Mouse (Mus musculus) heart, postnatal 0 days (tissue): ENCODE measurements around the gene Trio. TPM values are rescaled to one million over a fixed set of nuclear protein-coding genes. Genes with fewer than 3 reads are reported as not detected.

Experiments used
- ATAC-seq: fragments of 200-750 bp; cut with Nextera tagmentation; 2 replicates; pipeline ENCODE4 v1.8.0; 2017; ENCODE audit warnings: low read depth, moderate number of reproducible peaks, moderate library complexity; ENCODE audit not compliant: insufficient read depth
- DNase-seq: peaks from one replicate; pipeline ENCODE4 v3.0.0-alpha.2; 2016; ENCODE audit warnings: low spot score
- H3K27ac ChIP-seq: fragments of 300-500 bp; sonication (generic); 2 replicates; pipeline ENCODE4 v1.5.1; 2014; ENCODE audit warnings: low read depth, mild to moderate bottlenecking
- H3K27me3 ChIP-seq: fragments of 300-500 bp; sonication (generic); 2 replicates; pipeline ENCODE4 v1.6.1; 2014; ENCODE audit warnings: low read length, mixed read lengths; ENCODE audit not compliant: control insufficient read depth, insufficient read depth
- H3K36me3 ChIP-seq: fragments of 300-500 bp; sonication (generic); replicated peaks from 2 replicates; pipeline ENCODE4 v1.6.1; 2014; ENCODE audit warnings: low read length, mixed read lengths; ENCODE audit not compliant: control insufficient read depth, insufficient read depth
- H3K4me1 ChIP-seq: fragments of 300-500 bp; sonication (generic); 2 replicates; pipeline ENCODE4 v1.6.1; 2014; ENCODE audit warnings: antibody characterized with exemption; ENCODE audit not compliant: control insufficient read depth, insufficient read depth
- H3K4me2 ChIP-seq: fragments of 300-500 bp; sonication (generic); 2 replicates; pipeline ENCODE4 v1.6.1; 2014; ENCODE audit warnings: low read depth, mild to moderate bottlenecking, low read length, moderate library complexity
- H3K4me3 ChIP-seq: fragments of 300-500 bp; sonication (generic); 2 replicates; pipeline ENCODE4 v1.5.1; 2014; ENCODE audit warnings: low read depth, low read length
- H3K9ac ChIP-seq: fragments of 300-500 bp; sonication (generic); replicated peaks from 2 replicates; pipeline ENCODE4 v1.6.1; 2014; ENCODE audit warnings: low read depth, low read length, mixed read lengths
- H3K9me3 ChIP-seq: fragments of 300-500 bp; sonication (generic); replicated peaks from 2 replicates; pipeline ENCODE4 v1.6.1; 2016; ENCODE audit warnings: low read length; ENCODE audit not compliant: control insufficient read depth
- CTCF ChIP-seq: IDR thresholded peaks from 2 replicates; pipeline ENCODE4 v1.5.1; 2016; ENCODE audit warnings: antibody characterized with exemption, control low read depth, low read depth
- EP300 ChIP-seq: IDR thresholded peaks from 2 replicates; pipeline ENCODE4 v1.6.1; 2016; ENCODE audit warnings: antibody characterized with exemption, low read depth
- WGBS: fragments of 180-500 bp; shearing (Covaris S2); extraction: QIAGEN DNeasy Blood & Tissue Kit; methylation state at CpG from one replicate; pipeline ENCODE4 v1.1.7; 2014; 5-methylcytosine and 5-hydroxymethylcytosine counted together
- polyA plus RNA-seq: library from polyadenylated mRNA; unstranded; fragments of >200 nt; fragmentation: Nextera tagmentation; extraction: Ambion mirVana; gene quantifications from 2 replicates; pipeline ENCODE4 v1.2.1, GENCODE M21; 2015
- total RNA-seq: library from RNA; depleted of rRNA; stranded (reverse); fragments of >200 nt; gene quantifications from 2 replicates; pipeline ENCODE4 v1.2.3, GENCODE M21; 2014; ENCODE audit warnings: low replicate concordance

Gene Trio
- total and polyA plus RNA-seq, 2 experiments from 2014 or later, result 10.1 to 77.2 TPM

GRCm38 (mm10) chr15:27822461-27822860, 203.2 kb downstream of the Trio start:
- H3K9ac ChIP-seq, result no peak overlapping the region
- H3K4me3 ChIP-seq, result no peak overlapping the region
- WGBS, result 95% methylated on average over 4 of the region's 4 CpGs
- H3K27ac ChIP-seq, result no peak overlapping the region
- no peaks in the 10 kb centered on the region for H3K4me1 ChIP-seq
- H3K4me2 ChIP-seq, result no peak overlapping the region
- H3K9me3 ChIP-seq, result no peaks in the 10 kb centered on the region
- H3K27me3 ChIP-seq, result no peaks in the 10 kb centered on the region
- DNase-seq, result no peak
- ATAC-seq, result no peak
- peaks cover 84% of the 10 kb centered on the region for H3K36me3 ChIP-seq
- TF ChIP-seq CTCF (no peak), EP300 (no peak)

DNA sequence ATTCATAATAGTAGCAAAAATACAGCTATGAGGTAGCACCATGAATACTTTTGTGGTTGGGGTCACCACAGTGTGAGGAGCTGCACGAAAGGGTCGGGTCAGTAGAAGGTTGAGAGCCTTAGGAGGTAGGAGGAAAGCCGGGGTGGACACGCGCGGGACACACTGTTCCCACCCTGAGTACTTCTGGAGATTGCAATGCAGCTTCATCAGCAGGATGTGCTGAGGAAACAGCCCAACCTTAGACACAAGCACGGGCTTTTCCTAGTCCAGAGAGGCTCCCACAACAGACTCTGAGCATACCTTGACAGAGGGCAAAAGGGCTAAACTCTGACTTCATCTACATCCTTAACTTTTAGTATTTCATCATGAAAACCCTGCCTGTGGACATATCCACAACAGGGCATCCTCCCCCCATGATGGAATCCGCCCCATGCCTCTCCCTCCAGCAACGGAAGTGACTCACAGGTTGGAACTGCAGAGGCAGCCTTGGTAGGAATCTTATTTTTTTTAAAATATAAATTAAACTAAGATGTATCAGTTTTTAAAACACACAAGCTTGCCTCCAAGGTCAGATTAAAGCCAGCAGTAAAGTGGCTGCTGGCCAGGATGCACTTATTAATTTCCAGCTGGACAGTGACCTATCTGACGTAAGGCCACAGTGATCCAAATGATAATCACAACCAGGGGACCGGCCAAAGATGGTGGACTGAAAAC, 203.8 kb downstream of the Trio start:
- no peak for DNase-seq
- Histone ChIP-seq H3K27me3 (no peaks in the 10 kb centered on the region), H3K4me3 (no peak overlapping the region), H3K4me2 (no peak overlapping the region), H3K27ac (peak overlapping the region; percentile 23; the same call in 1 of the 2 replicates), H3K9ac (no peak overlapping the region), H3K9me3 (no peaks in the 10 kb centered on the region), H3K36me3 (peaks cover 84% of the 10 kb centered on the region), H3K4me1 (no peaks in the 10 kb centered on the region)
- WGBS, result 76% methylated on average over 11 of the region's 11 CpGs
- TF ChIP-seq CTCF (no peak), EP300 (no peak)
- peak; percentile 33; the same call in 1 of the 2 replicates for ATAC-seq

GRCm38 (mm10) chr15:27817096-27817495, 208.6 kb downstream of the Trio start:
- H3K4me1 ChIP-seq, result no peaks in the 10 kb centered on the region
- TF ChIP-seq EP300 (no peak), CTCF (no peak)
- no peaks in the 10 kb centered on the region for H3K27me3 ChIP-seq
- H3K9me3 ChIP-seq, result no peaks in the 10 kb centered on the region
- H3K4me3 ChIP-seq, result no peak overlapping the region
- peaks cover 92% of the 10 kb centered on the region for H3K36me3 ChIP-seq
- H3K4me2 ChIP-seq, result no peak overlapping the region
- ATAC-seq (no peak), DNase-seq (no peak)
- WGBS, result 78% methylated on average over 10 of the region's 10 CpGs
- H3K9ac ChIP-seq, result no peak overlapping the region
- H3K27ac ChIP-seq, result no peak overlapping the region

- Histone ChIP-seq H3K4me2 (no peak overlapping the region), H3K4me3 (no peak overlapping the region), H3K4me1 (peaks cover 10% of the 10 kb centered on the region), H3K9me3 (no peaks in the 10 kb centered on the region), H3K9ac (no peak overlapping the region), H3K27me3 (no peaks in the 10 kb centered on the region), H3K36me3 (peaks cover 81% of the 10 kb centered on the region), H3K27ac (no peak overlapping the region)
- TF ChIP-seq EP300, result no peak
- no peak for TF ChIP-seq CTCF
- WGBS, result 67% methylated on average over 6 of the region's 6 CpGs
- no peak for DNase-seq
- no peak for ATAC-seq
Observed at GRCm38 (mm10) chr15:27814677-27815391, 210.8 kb downstream of the Trio start.

DNA sequence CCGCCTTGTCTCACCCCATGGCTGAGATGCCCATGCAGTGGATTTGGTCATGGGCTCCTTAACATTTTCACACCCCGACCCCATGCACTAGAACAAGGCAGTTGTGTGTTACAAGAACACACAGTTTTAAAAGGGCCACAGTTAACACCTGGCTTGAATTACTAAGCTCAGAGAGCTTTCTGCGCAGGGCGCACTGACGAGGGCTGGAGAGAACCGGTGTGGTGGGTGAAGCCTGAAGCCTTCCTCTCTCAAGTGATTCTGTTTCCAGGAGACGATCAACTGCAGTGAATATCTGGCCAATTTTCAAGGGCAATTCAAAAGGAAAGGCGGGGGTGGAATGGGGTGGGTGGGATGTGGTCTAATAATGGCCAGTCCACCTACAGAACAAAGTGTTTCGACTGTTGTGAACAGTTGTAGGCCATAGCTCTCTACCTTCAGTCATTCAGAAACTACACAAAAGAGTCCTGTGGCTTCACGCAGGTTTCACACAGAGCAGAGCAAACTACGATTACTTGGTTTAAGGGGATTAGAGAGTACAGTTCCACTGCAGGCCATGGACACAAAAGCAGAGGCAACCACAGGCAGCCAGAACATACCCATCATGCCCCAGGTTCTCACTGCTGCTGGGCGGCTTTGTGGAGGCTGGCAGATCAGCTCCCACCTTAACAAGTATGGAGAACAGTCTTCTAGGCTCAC, 214.7 kb downstream of the Trio start:
- H3K9ac ChIP-seq, result peak overlapping the region; percentile 37; the same call in 1 of the 2 replicates
- no peaks in the 10 kb centered on the region for H3K9me3 ChIP-seq
- no peak for DNase-seq
- no peak overlapping the region for H3K4me3 ChIP-seq
- WGBS, result 76% methylated on average over 12 of the region's 12 CpGs
- H3K36me3 ChIP-seq, result peaks cover 48% of the 10 kb centered on the region
- H3K4me2 ChIP-seq, result no peak overlapping the region
- ATAC-seq, result no peak
- H3K27ac ChIP-seq, result peak overlapping the region; percentile 78
- no peaks in the 10 kb centered on the region for H3K27me3 ChIP-seq
- peaks cover 19% of the 10 kb centered on the region for H3K4me1 ChIP-seq
- TF ChIP-seq CTCF (no peak), EP300 (no peak)
